Mouse (Mus musculus) limb, embryonic 12.5 days (tissue): Measurements from ENCODE around the gene Fkbp6. TPM values are rescaled to one million over a fixed set of nuclear protein-coding genes. Genes with fewer than 3 reads are reported as not detected.
A peak's percentile ranks its signal among the peaks of the same experiment; 100 is the strongest.

Source experiments
- ATAC-seq: fragments of 200-750 bp; cut with Nextera tagmentation; 2 replicates; pipeline ENCODE4 v1.8.0; 2017; ENCODE audit warnings: low read depth, moderate TSS enrichment; ENCODE audit not compliant: insufficient number of reproducible peaks, insufficient read depth, low FRiP score, low TSS enrichment
- H3K27ac ChIP-seq: fragments of 300-500 bp; sonication (generic); 2 replicates; pipeline ENCODE4 v1.5.1; 2016; ENCODE audit warnings: mild to moderate bottlenecking, moderate library complexity
- H3K27me3 ChIP-seq: fragments of 300-500 bp; sonication (generic); 2 replicates; pipeline ENCODE4 v1.6.1; 2016; ENCODE audit warnings: mild to moderate bottlenecking, moderate library complexity
- H3K36me3 ChIP-seq: fragments of 300-500 bp; sonication (generic); 2 replicates; pipeline ENCODE4 v1.6.1; 2016; ENCODE audit warnings: mild to moderate bottlenecking, moderate library complexity
- H3K4me1 ChIP-seq: fragments of 300-500 bp; sonication (generic); replicated peaks from 2 replicates; pipeline ENCODE4 v1.6.1; 2016
- H3K4me2 ChIP-seq: fragments of 300-500 bp; sonication (generic); 2 replicates; pipeline ENCODE4 v1.6.1; 2016; ENCODE audit warnings: mild to moderate bottlenecking, moderate library complexity
- H3K4me3 ChIP-seq: fragments of 300-500 bp; sonication (generic); replicated peaks from 2 replicates; pipeline ENCODE4 v1.5.1; 2016; ENCODE audit warnings: mild to moderate bottlenecking
- H3K9ac ChIP-seq: fragments of 300-500 bp; sonication (generic); replicated peaks from 2 replicates; pipeline ENCODE4 v1.6.1; 2016; ENCODE audit warnings: mild to moderate bottlenecking, moderate library complexity
- H3K9me3 ChIP-seq: fragments of 300-500 bp; sonication (generic); 2 replicates; pipeline ENCODE4 v1.6.1; 2016; ENCODE audit warnings: mild to moderate bottlenecking, moderate library complexity
- WGBS: fragments of 180-500 bp; shearing (Covaris S2); methylation state at CpG from one replicate; pipeline ENCODE4 v1.1.7; 2016; 5-methylcytosine and 5-hydroxymethylcytosine counted together
- polyA plus RNA-seq: library from polyadenylated mRNA; unstranded; fragments of >200 nt; fragmentation: Nextera tagmentation; extraction: Ambion mirVana; gene quantifications from 2 replicates; pipeline ENCODE4 v1.2.1, GENCODE M21; 2016

Gene Fkbp6
- polyA plus RNA-seq, 1 experiment from 2014 or later = 0.16 TPM

GRCm38 (mm10) chr5:135274663-135275396, 75.0 kb downstream of the Fkbp6 start:
- H3K9me3 ChIP-seq = no peaks in the 10 kb centered on the region
- ATAC-seq = peak; percentile 44; the same call in 1 of the 2 replicates
- peak overlapping the region; percentile 42 for H3K4me2 ChIP-seq
- WGBS = 19% methylated on average over 15 of the region's 15 CpGs
- H3K27me3 ChIP-seq = peaks cover 26% of the 10 kb centered on the region
- H3K27ac ChIP-seq = peak overlapping the region; percentile 91
- H3K4me1 ChIP-seq = peaks cover 34% of the 10 kb centered on the region
- H3K9ac ChIP-seq = peak overlapping the region; percentile 24; the same call in 1 of the 2 replicates
- H3K4me3 ChIP-seq = no peak overlapping the region; the same call in 1 of the 2 replicates
- no peaks in the 10 kb centered on the region for H3K36me3 ChIP-seq

GRCm38 (mm10) chr5:135271563-135272165, 78.2 kb downstream of the Fkbp6 start:
- peaks cover 34% of the 10 kb centered on the region for H3K4me1 ChIP-seq
- WGBS = 72% methylated on average over 12 of the region's 12 CpGs
- peak overlapping the region; percentile 51; the same call in 1 of the 2 replicates for H3K27ac ChIP-seq
- H3K27me3 ChIP-seq = peaks cover 11% of the 10 kb centered on the region
- 0 out of 2 replicates have a peak, but pooled peaks cover 4% of the 10 kb centered on the region for H3K9me3 ChIP-seq
- H3K36me3 ChIP-seq = no peaks in the 10 kb centered on the region
- no peak for ATAC-seq
- H3K4me2 ChIP-seq = no peak overlapping the region
- no peak overlapping the region for H3K9ac ChIP-seq
- no peak overlapping the region for H3K4me3 ChIP-seq

- no peak for ATAC-seq
- no peak overlapping the region for H3K4me3 ChIP-seq
- peaks cover 21% of the 10 kb centered on the region for H3K4me1 ChIP-seq
- no peak overlapping the region for H3K4me2 ChIP-seq
- no peaks in the 10 kb centered on the region for H3K36me3 ChIP-seq
- WGBS = 74% methylated on average over 4 of the region's 4 CpGs
- 0 out of 2 replicates have a peak, but pooled peaks cover 4% of the 10 kb centered on the region for H3K9me3 ChIP-seq
- H3K27ac ChIP-seq = no peak overlapping the region
- H3K9ac ChIP-seq = no peak overlapping the region
- no peaks in the 10 kb centered on the region for H3K27me3 ChIP-seq
These were observed 79.5 kb downstream of the Fkbp6 start for GRCm38 (mm10) chr5:135270361-135270760.

- H3K4me2 ChIP-seq = no peak overlapping the region
- peaks cover 15% of the 10 kb centered on the region for H3K4me1 ChIP-seq
- no peak overlapping the region for H3K4me3 ChIP-seq
- 0 out of 2 replicates have a peak, but pooled peaks cover 4% of the 10 kb centered on the region for H3K9me3 ChIP-seq
- no peaks in the 10 kb centered on the region for H3K27me3 ChIP-seq
- H3K9ac ChIP-seq = no peak overlapping the region
- ATAC-seq = 0 out of 2 replicates have a peak, but pooled peaks have one; percentile 13
- WGBS = 69% methylated on average over 8 of the region's 8 CpGs
- no peaks in the 10 kb centered on the region for H3K36me3 ChIP-seq
- H3K27ac ChIP-seq = no peak overlapping the region
These were observed 80.4 kb downstream of the Fkbp6 start for GRCm38 (mm10) chr5:135269451-135269850.

- no peaks in the 10 kb centered on the region for H3K36me3 ChIP-seq
- peak overlapping the region; percentile 37 for H3K9ac ChIP-seq
- WGBS = 46% methylated on average over 9 of the region's 9 CpGs
- peak; percentile 40; the same call in 1 of the 2 replicates for ATAC-seq
- H3K4me3 ChIP-seq = peak overlapping the region; percentile 8; the same call in 1 of the 2 replicates
- peaks cover 21% of the 10 kb centered on the region for H3K4me1 ChIP-seq
- 0 out of 2 replicates have a peak, but pooled peaks cover 4% of the 10 kb centered on the region for H3K9me3 ChIP-seq
- peak overlapping the region; percentile 94 for H3K27ac ChIP-seq
- peak overlapping the region; percentile 37 for H3K4me2 ChIP-seq
- no peaks in the 10 kb centered on the region for H3K27me3 ChIP-seq
These were observed 85.3 kb downstream of the Fkbp6 start for GRCm38 (mm10) chr5:135264548-135264947.

- 13% methylated on average over 17 of the region's 17 CpGs for WGBS
- peak; percentile 89 for ATAC-seq
- H3K4me1 ChIP-seq = peaks cover 18% of the 10 kb centered on the region
- H3K36me3 ChIP-seq = no peaks in the 10 kb centered on the region
- H3K4me2 ChIP-seq = peak overlapping the region; percentile 37
- no peaks in the 10 kb centered on the region for H3K27me3 ChIP-seq
- peak overlapping the region; percentile 94 for H3K27ac ChIP-seq
- H3K9me3 ChIP-seq = 0 out of 2 replicates have a peak, but pooled peaks cover 4% of the 10 kb centered on the region
- H3K9ac ChIP-seq = peak overlapping the region; percentile 37; the same call in 1 of the 2 replicates
- H3K4me3 ChIP-seq = peak overlapping the region; percentile 8; the same call in 1 of the 2 replicates
These were observed 85.9 kb downstream of the Fkbp6 start for GRCm38 (mm10) chr5:135263866-135264503.

- H3K9me3 ChIP-seq = peaks cover 12% of the 10 kb centered on the region; the same call in 1 of the 2 replicates
- no peaks in the 10 kb centered on the region for H3K27me3 ChIP-seq
- 36% methylated on average over 30 of the region's 30 CpGs for WGBS
- peak overlapping the region; percentile 98 for H3K27ac ChIP-seq
- H3K4me2 ChIP-seq = peak overlapping the region; percentile 37
- H3K4me3 ChIP-seq = peak overlapping the region; percentile 17; the same call in 1 of the 2 replicates
- peak overlapping the region; percentile 61 for H3K9ac ChIP-seq
- peaks cover 24% of the 10 kb centered on the region for H3K4me1 ChIP-seq
- H3K36me3 ChIP-seq = no peaks in the 10 kb centered on the region
- peak; percentile 62 for ATAC-seq
These were observed 91.3 kb downstream of the Fkbp6 start for GRCm38 (mm10) chr5:135258280-135259150.

- Histone ChIP-seq H3K4me1 (peaks cover 28% of the 10 kb centered on the region), H3K9me3 (peaks cover 12% of the 10 kb centered on the region; the same call in 1 of the 2 replicates), H3K4me3 (no peak overlapping the region), H3K4me2 (no peak overlapping the region), H3K9ac (no peak overlapping the region), H3K27me3 (no peaks in the 10 kb centered on the region), H3K27ac (peak overlapping the region; percentile 98), H3K36me3 (no peaks in the 10 kb centered on the region)
- 81% methylated on average over 12 of the region's 12 CpGs for WGBS
- no peak for ATAC-seq
These were observed 92.3 kb downstream of the Fkbp6 start for GRCm38 (mm10) chr5:135257559-135257958.

GRCm38 (mm10) chr5:135256166-135256565, 93.7 kb downstream of the Fkbp6 start:
- peaks cover 31% of the 10 kb centered on the region for H3K4me1 ChIP-seq
- peaks cover 12% of the 10 kb centered on the region; the same call in 1 of the 2 replicates for H3K9me3 ChIP-seq
- ATAC-seq = no peak
- no peaks in the 10 kb centered on the region for H3K36me3 ChIP-seq
- H3K9ac ChIP-seq = no peak overlapping the region
- no peak overlapping the region for H3K4me2 ChIP-seq
- peaks cover 2% of the 10 kb centered on the region; the same call in 1 of the 2 replicates for H3K27me3 ChIP-seq
- no peak overlapping the region for H3K4me3 ChIP-seq
- H3K27ac ChIP-seq = no peak overlapping the region
- WGBS = 85% methylated on average over 3 of the region's 3 CpGs

GRCm38 (mm10) chr5:135253741-135254401, 96.0 kb downstream of the Fkbp6 start:
- H3K36me3 ChIP-seq = no peaks in the 10 kb centered on the region
- peak overlapping the region; percentile 13 for H3K4me2 ChIP-seq
- no peak for ATAC-seq
- peaks cover 12% of the 10 kb centered on the region; the same call in 1 of the 2 replicates for H3K9me3 ChIP-seq
- no peak overlapping the region for H3K4me3 ChIP-seq
- H3K27ac ChIP-seq = peak overlapping the region; percentile 71
- WGBS = 7% methylated on average over 12 of the region's 12 CpGs
- no peak overlapping the region for H3K9ac ChIP-seq
- H3K27me3 ChIP-seq = peaks cover 25% of the 10 kb centered on the region
- H3K4me1 ChIP-seq = peaks cover 45% of the 10 kb centered on the region
